Mouse (Mus musculus) hindlimb bud, embryonic 11.5 days (tissue): ENCODE results near the gene Arhgef19.

Source experiments
- DNase-seq: peaks from one replicate; pipeline ENCODE4 v3.0.0-alpha.2; 2012; ENCODE audit warnings: low read depth, low spot score; ENCODE audit errors: extremely low spot score

Arhgef19 gene

GRCm38 (mm10) chr4:141282623-141283022, 43.3 kb downstream of the Arhgef19 start:
- DNase-seq = no peak

GRCm38 (mm10) chr4:141283176-141283878, 44.0 kb downstream of the Arhgef19 start:
- DNase-seq = no peak

GRCm38 (mm10) chr4:141283879-141284411, 44.6 kb downstream of the Arhgef19 start:
- no peak for DNase-seq

GRCm38 (mm10) chr4:141284486-141284885, 45.2 kb downstream of the Arhgef19 start:
- DNase-seq = no peak

- no peak for DNase-seq
Observed at GRCm38 (mm10) chr4:141285128-141285527, 45.8 kb downstream of the Arhgef19 start.

GRCm38 (mm10) chr4:141286860-141287517, 47.7 kb downstream of the Arhgef19 start:
- no peak for DNase-seq

GRCm38 (mm10) chr4:141287518-141288004, 48.3 kb downstream of the Arhgef19 start:
- no peak for DNase-seq

GRCm38 (mm10) chr4:141288152-141288551, 48.9 kb downstream of the Arhgef19 start:
- no peak for DNase-seq

- no peak for DNase-seq
Observed at GRCm38 (mm10) chr4:141291571-141292375, 52.5 kb downstream of the Arhgef19 start.

GRCm38 (mm10) chr4:141295774-141296186, 56.5 kb downstream of the Arhgef19 start:
- no peak for DNase-seq

GRCm38 (mm10) chr4:141297934-141298333, 58.6 kb downstream of the Arhgef19 start:
- DNase-seq = no peak

- DNase-seq = no peak
Observed at GRCm38 (mm10) chr4:141299356-141299755, 60.1 kb downstream of the Arhgef19 start.

- no peak for DNase-seq
Observed at GRCm38 (mm10) chr4:141300196-141300595, 60.9 kb downstream of the Arhgef19 start.

- peak; percentile 75 for DNase-seq
Observed at GRCm38 (mm10) chr4:141301116-141301553, 61.8 kb downstream of the Arhgef19 start, which contains the start of gene Epha2. Gene Epha2, plus strand, starts transcription at chr4:141301240.

GRCm38 (mm10) chr4:141301591-141302427, 62.5 kb downstream of the Arhgef19 start:
- DNase-seq = no peak

GRCm38 (mm10) chr4:141302428-141303401, 63.4 kb downstream of the Arhgef19 start:
- no peak for DNase-seq

GRCm38 (mm10) chr4:141303402-141304222, 64.3 kb downstream of the Arhgef19 start:
- no peak for DNase-seq

- no peak for DNase-seq
Observed at GRCm38 (mm10) chr4:141304223-141304611, 64.9 kb downstream of the Arhgef19 start.
